Mouse (Mus musculus) testis, postnatal 14 days (tissue): ENCODE results near the gene Sik2.

Experiments
- DNase-seq: peaks from one replicate; pipeline ENCODE4 v3.0.0; 2021; ENCODE audit warnings: low spot score

Gene Sik2

GRCm38 (mm10) chr9:50918131-50918530 is 90.7 kb downstream of the Sik2 start:
- no peak for DNase-seq

- DNase-seq: no peak
Observed at GRCm38 (mm10) chr9:50911861-50912515, 96.9 kb downstream of the Sik2 start.

- no peak for DNase-seq
Observed at GRCm38 (mm10) chr9:50905321-50905720, 103.6 kb downstream of the Sik2 start.

- no peak for DNase-seq
Observed at GRCm38 (mm10) chr9:50904196-50904847, 104.6 kb downstream of the Sik2 start.

- DNase-seq: no peak
Observed at GRCm38 (mm10) chr9:50900026-50900920, 108.6 kb downstream of the Sik2 start.

- no peak for DNase-seq
Observed at GRCm38 (mm10) chr9:50893665-50894064, 115.2 kb downstream of the Sik2 start.

- no peak for DNase-seq
Observed at GRCm38 (mm10) chr9:50890494-50891090, 118.3 kb downstream of the Sik2 start.

GRCm38 (mm10) chr9:50889964-50890363 is 118.9 kb downstream of the Sik2 start:
- no peak for DNase-seq

GRCm38 (mm10) chr9:50889211-50889610 is 119.7 kb downstream of the Sik2 start:
- DNase-seq: no peak

- no peak for DNase-seq
Observed at GRCm38 (mm10) chr9:50887351-50887750, 121.5 kb downstream of the Sik2 start.

- DNase-seq: no peak
Observed at GRCm38 (mm10) chr9:50886870-50887269, 122.0 kb downstream of the Sik2 start.

GRCm38 (mm10) chr9:50885600-50885987 is 123.3 kb downstream of the Sik2 start:
- no peak for DNase-seq

GRCm38 (mm10) chr9:50884741-50885599 is 123.9 kb downstream of the Sik2 start:
- DNase-seq: no peak

- no peak for DNase-seq
Observed at GRCm38 (mm10) chr9:50884093-50884492, 124.8 kb downstream of the Sik2 start.

- no peak for DNase-seq
Observed at GRCm38 (mm10) chr9:50882183-50882582, 126.7 kb downstream of the Sik2 start.

GRCm38 (mm10) chr9:50877431-50877830 is 131.4 kb downstream of the Sik2 start:
- no peak for DNase-seq

GRCm38 (mm10) chr9:50876287-50876686 is 132.6 kb downstream of the Sik2 start:
- no peak for DNase-seq

- DNase-seq: no peak
Observed at GRCm38 (mm10) chr9:50875470-50875869, 133.4 kb downstream of the Sik2 start.

GRCm38 (mm10) chr9:50874031-50874430 is 134.8 kb downstream of the Sik2 start:
- no peak for DNase-seq

- DNase-seq: no peak
Observed at GRCm38 (mm10) chr9:50873210-50873609, 135.7 kb downstream of the Sik2 start.

GRCm38 (mm10) chr9:50868182-50868581 is 140.7 kb downstream of the Sik2 start:
- no peak for DNase-seq
